In the genomic region with DNA sequence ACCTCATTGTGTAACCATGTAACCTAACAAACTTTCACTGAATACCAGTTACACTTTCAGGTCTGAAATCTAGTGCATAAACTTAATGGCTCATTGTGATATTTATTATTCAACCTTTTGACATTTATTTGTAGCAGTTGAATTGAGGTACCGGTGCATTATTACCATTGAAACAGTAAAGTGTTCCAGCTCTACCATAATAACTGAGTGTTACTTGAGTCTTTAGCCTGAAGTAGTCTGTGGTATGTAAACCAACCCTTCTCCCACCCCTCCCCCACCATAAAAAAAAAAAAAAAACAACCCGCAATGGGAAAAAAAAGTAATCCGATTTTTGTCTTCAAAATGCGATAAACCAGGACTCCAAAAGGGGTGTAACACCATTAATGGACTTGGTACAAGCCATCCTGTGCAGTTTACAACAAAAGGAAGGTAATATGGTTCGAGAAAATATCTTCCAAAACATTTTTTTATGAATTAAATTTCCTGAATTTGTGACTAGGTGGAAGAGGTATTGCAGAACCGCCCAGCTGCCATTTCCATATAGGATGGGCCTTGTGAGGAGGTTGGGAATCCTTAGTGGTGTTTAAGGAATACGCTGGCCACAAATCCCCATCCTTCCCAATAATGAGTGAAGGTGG, we compare ENCODE assay signal across 11 mouse cellular contexts. TPM values are rescaled to one million over a fixed set of nuclear protein-coding genes. Genes with fewer than 3 reads are reported as not detected.
DNase-seq lines count a peak whose midpoint lies in the region; ATAC-seq and TF ChIP-seq lines count a peak whose summit lies in the region.
"Had no signal": no experiment of that assay in that cellular context is flagged by ENCODE, and none has a peak within 500 bp of the region (broad histone marks: within the 10 kb centered on the region; RNA-seq: fewer than 3 reads in every experiment).

No protein-coding gene starts in this region.

- 0 out of 2 replicates have a peak overlapping the region, but pooled peaks have one; percentile 15 for H3K4me3 ChIP-seq in kidney, adult 2 months (ENCODE audit: insufficient read depth, low read depth, low read length)
- H3K4me3 ChIP-seq in embryonic facial prominence, embryonic 10.5 days, result peak overlapping the region; percentile 98
- peak overlapping the region; percentile 100 for H3K4me3 ChIP-seq in hindbrain, embryonic 12.5 days
- peak overlapping the region; percentile 99 for H3K4me3 ChIP-seq in midbrain, embryonic 12.5 days

- H3K9me3 ChIP-seq in embryonic facial prominence, embryonic 10.5 days, result no peaks in the 10 kb centered on the region
- H3K9me3 ChIP-seq in hindbrain, embryonic 12.5 days (replicated peaks), result no peaks in the 10 kb centered on the region
- H3K9me3 ChIP-seq in midbrain, embryonic 12.5 days, result no peaks in the 10 kb centered on the region
- H3K9me3 ChIP-seq: G1E had no signal

- DNase-seq in kidney, adult 2 months, result no peak
- DNase-seq in kidney, adult 11 months, result no peak
- no peak for DNase-seq in embryonic facial prominence, embryonic 10.5 days (ENCODE audit: low spot score)
- no peak for DNase-seq in spleen, postnatal 14 days (ENCODE audit: low spot score in 2 of 2)
- no peak for DNase-seq in right cerebral cortex, adult 18-20 months
- no peak for DNase-seq in adrenal gland, postnatal 4 days (ENCODE audit: low spot score in 2 of 2)

- no peaks in the 10 kb centered on the region for H3K27me3 ChIP-seq in kidney, adult 2 months (replicated peaks; ENCODE audit: control insufficient read depth, insufficient read depth, low read length)
- no peaks in the 10 kb centered on the region for H3K27me3 ChIP-seq in embryonic facial prominence, embryonic 10.5 days (replicated peaks; ENCODE audit: low read depth, poor library complexity, severe bottlenecking)
- H3K27me3 ChIP-seq in hindbrain, embryonic 12.5 days, result no peaks in the 10 kb centered on the region
- H3K27me3 ChIP-seq in midbrain, embryonic 12.5 days, result no peaks in the 10 kb centered on the region

- TF ChIP-seq POLR2A in kidney, adult 2 months (IDR thresholded peaks at IDR 0.05; ENCODE audit: low read depth, low read length), result no peak

- peak overlapping the region; percentile 100 for H3K9ac ChIP-seq in hindbrain, embryonic 12.5 days
- H3K9ac ChIP-seq in midbrain, embryonic 12.5 days (replicated peaks), result peak overlapping the region; percentile 100

- peak overlapping the region; percentile 82 for H3K4me2 ChIP-seq in hindbrain, embryonic 12.5 days (replicated peaks)
- peak overlapping the region; percentile 70 for H3K4me2 ChIP-seq in midbrain, embryonic 12.5 days (replicated peaks)

- TF ChIP-seq CTCF in kidney, adult 2 months (conservative IDR thresholded peaks at IDR 0.05; ENCODE audit: insufficient read depth, insufficient read length, low read depth, low read length), result no peak

- no peak for ATAC-seq in hindbrain, embryonic 12.5 days (ENCODE audit: low FRiP score)
- ATAC-seq in midbrain, embryonic 12.5 days (ENCODE audit: low FRiP score, low read depth), result no peak

- no peaks in the 10 kb centered on the region for H3K36me3 ChIP-seq in kidney, adult 2 months (ENCODE audit: control insufficient read depth, insufficient read depth, low read length)
- H3K36me3 ChIP-seq in embryonic facial prominence, embryonic 10.5 days (replicated peaks), result peaks cover 14% of the 10 kb centered on the region; the same call in 1 of the 2 replicates
- no peaks in the 10 kb centered on the region for H3K36me3 ChIP-seq in hindbrain, embryonic 12.5 days
- no peaks in the 10 kb centered on the region for H3K36me3 ChIP-seq in midbrain, embryonic 12.5 days
- H3K36me3 ChIP-seq: G1E had no signal

- peaks cover 9% of the 10 kb centered on the region; the same call in 1 of the 2 replicates for H3K4me1 ChIP-seq in kidney, adult 2 months (ENCODE audit: control insufficient read depth, insufficient read depth, low read length)
- H3K4me1 ChIP-seq in embryonic facial prominence, embryonic 10.5 days, result peaks cover 49% of the 10 kb centered on the region
- peaks cover 39% of the 10 kb centered on the region for H3K4me1 ChIP-seq in hindbrain, embryonic 12.5 days
- peaks cover 38% of the 10 kb centered on the region for H3K4me1 ChIP-seq in midbrain, embryonic 12.5 days

- H3K27ac ChIP-seq in kidney, adult 2 months (ENCODE audit: insufficient read depth, low read depth, low read length), result peak overlapping the region; percentile 82; the same call in 1 of the 2 replicates
- peak overlapping the region; percentile 99 for H3K27ac ChIP-seq in embryonic facial prominence, embryonic 10.5 days (replicated peaks)
- peak overlapping the region; percentile 100 for H3K27ac ChIP-seq in hindbrain, embryonic 12.5 days
- peak overlapping the region; percentile 100 for H3K27ac ChIP-seq in midbrain, embryonic 12.5 days (replicated peaks)

- WGBS in kidney, adult 2 months, result 39% methylated on average over 7 of the region's 7 CpGs
- 3% methylated on average over 7 of the region's 7 CpGs for WGBS in embryonic facial prominence, embryonic 10.5 days
- WGBS in hindbrain, embryonic 12.5 days, result 1% methylated on average over 7 of the region's 7 CpGs
- WGBS in midbrain, embryonic 12.5 days, result 2% methylated on average over 7 of the region's 7 CpGs

RNA-seq across cellular contexts. Expression of gene Skida1, which starts 3.6 kb away (rescaled TPM):
- polyA plus RNA-seq in kidney, adult 2 months (2012; rRNA removed), result 2.4 and 3.7 TPM in 2 replicates
- polyA plus RNA-seq in embryonic facial prominence, embryonic 10.5 days (2016; fragmentation: Nextera tagmentation; extraction: Ambion mirVana), result 15.5 and 16.6 TPM in 2 replicates
- 17.7 and 19.4 TPM in 2 replicates for polyA plus RNA-seq in hindbrain, embryonic 12.5 days (2016; fragmentation: Nextera tagmentation; extraction: Ambion mirVana)
- polyA plus RNA-seq in midbrain, embryonic 12.5 days (2016; fragmentation: Nextera tagmentation; extraction: Ambion mirVana), result 23.8 and 26.6 TPM in 2 replicates
- 10 to 100 TPM in 1 of 2 experiments, 1 to 10 TPM in 1; 9.9 to 11.3 TPM for total RNA-seq in adrenal gland, postnatal 4 days (2021)

RNA-seq across cellular contexts. Expression of gene A930004D18Rik, which starts 7.7 kb away (rescaled TPM):
- 1.7 and 2.8 TPM in 2 replicates for polyA plus RNA-seq in kidney, adult 2 months (2012; rRNA removed)
- polyA plus RNA-seq in embryonic facial prominence, embryonic 10.5 days (2016; fragmentation: Nextera tagmentation; extraction: Ambion mirVana), result 12.7 and 17.7 TPM in 2 replicates
- 18.0 and 18.6 TPM in 2 replicates for polyA plus RNA-seq in hindbrain, embryonic 12.5 days (2016; fragmentation: Nextera tagmentation; extraction: Ambion mirVana)
- 20.5 and 21.5 TPM in 2 replicates for polyA plus RNA-seq in midbrain, embryonic 12.5 days (2016; fragmentation: Nextera tagmentation; extraction: Ambion mirVana)
- 1 to 10 TPM; 3.1 to 4.7 TPM for total RNA-seq in adrenal gland, postnatal 4 days (2021)

RNA-seq across cellular contexts. Expression of gene Mllt10, which starts 9.8 kb away (rescaled TPM):
- 29.3 and 32.7 TPM in 2 replicates for polyA plus RNA-seq in kidney, adult 2 months (2012; rRNA removed)
- 64.4 and 65.5 TPM in 2 replicates for polyA plus RNA-seq in embryonic facial prominence, embryonic 10.5 days (2016; fragmentation: Nextera tagmentation; extraction: Ambion mirVana)
- polyA plus RNA-seq in hindbrain, embryonic 12.5 days (2016; fragmentation: Nextera tagmentation; extraction: Ambion mirVana), result 65.1 and 70.8 TPM in 2 replicates
- polyA plus RNA-seq in midbrain, embryonic 12.5 days (2016; fragmentation: Nextera tagmentation; extraction: Ambion mirVana), result 64.9 and 70.4 TPM in 2 replicates
- 10 to 100 TPM; 62.2 to 64.8 TPM for total RNA-seq in adrenal gland, postnatal 4 days (2021)

RNA-seq across cellular contexts. Expression of gene H2al2a, which starts 48.5 kb away (rescaled TPM):
- polyA plus RNA-seq in kidney, adult 2 months (2012; rRNA removed), result 0.41 TPM in 1 of 2 replicates, not detected in the other
- polyA plus RNA-seq in embryonic facial prominence, embryonic 10.5 days (2016; fragmentation: Nextera tagmentation; extraction: Ambion mirVana), result not detected in 2 replicates
- not detected in 2 replicates for polyA plus RNA-seq in hindbrain, embryonic 12.5 days (2016; fragmentation: Nextera tagmentation; extraction: Ambion mirVana)
- polyA plus RNA-seq in midbrain, embryonic 12.5 days (2016; fragmentation: Nextera tagmentation; extraction: Ambion mirVana), result not detected in 2 replicates
- total RNA-seq in adrenal gland, postnatal 4 days (2021), result not detected
- total RNA-seq: G1E; layer of hippocampus, adult 18-20 months; neutrophil, adult 5-6 weeks had no signal
- polyA plus RNA-seq: G1E had no signal

Comparison
In these comparisons a context has a peak if more than half of its experiments do, and no peak if none do; other contexts are left out.
1. H3K4me3 ChIP-seq: peak in every context shown above with its lines; median percentile 100 in hindbrain, embryonic 12.5 days; 99 in midbrain, embryonic 12.5 days; 98 in embryonic facial prominence, embryonic 10.5 days; 15 in kidney, adult 2 months.